Mouse (Mus musculus): Measurements from ENCODE around the gene E2f6. TPM values are rescaled to one million over a fixed set of nuclear protein-coding genes. Genes with fewer than 3 reads are reported as not detected.

The E2f6 gene
- polyA plus RNA-seq, 1 experiment, result 3.8 TPM

GRCm38 (mm10) chr12:16778523-16778922 lies 32.2 kb upstream of the E2f6 start:
- Histone ChIP-seq H3K27me3 (replicated peaks) (peaks cover 7% of the 10 kb centered on the region), H3K4me3 (replicated peaks) (no peak overlapping the region), H3K36me3 (replicated peaks; ENCODE audit: low read length) (no peaks in the 10 kb centered on the region), H3K4me1 (peaks cover 6% of the 10 kb centered on the region; the same call in 1 of the 2 replicates), H3K9me3 (no peaks in the 10 kb centered on the region)
- TF ChIP-seq GATA1 (IDR thresholded peaks at IDR 0.05; ENCODE audit: borderline replicate concordance, low read length) (no peak), FLI1 (IDR thresholded peaks at IDR 0.05; ENCODE audit: low read length) (no peak)

- Histone ChIP-seq H3K4me1 (peaks cover 6% of the 10 kb centered on the region; the same call in 1 of the 2 replicates), H3K27me3 (replicated peaks) (peaks cover 7% of the 10 kb centered on the region), H3K9me3 (no peaks in the 10 kb centered on the region), H3K4me3 (replicated peaks) (no peak overlapping the region), H3K36me3 (replicated peaks; ENCODE audit: low read length) (no peaks in the 10 kb centered on the region)
- TF ChIP-seq GATA1 (IDR thresholded peaks at IDR 0.05; ENCODE audit: borderline replicate concordance, low read length) (no peak), FLI1 (IDR thresholded peaks at IDR 0.05; ENCODE audit: low read length) (no peak)
These were observed 31.6 kb upstream of the E2f6 start for GRCm38 (mm10) chr12:16779165-16779564.

GRCm38 (mm10) chr12:16780320-16780719 lies 30.4 kb upstream of the E2f6 start:
- H3K4me1 ChIP-seq, result peaks cover 6% of the 10 kb centered on the region; the same call in 1 of the 2 replicates
- H3K27me3 ChIP-seq (replicated peaks), result peaks cover 7% of the 10 kb centered on the region
- no peaks in the 10 kb centered on the region for H3K9me3 ChIP-seq
- H3K4me3 ChIP-seq (replicated peaks), result no peak overlapping the region
- no peak for TF ChIP-seq FLI1 (IDR thresholded peaks at IDR 0.05; ENCODE audit: low read length)
- no peaks in the 10 kb centered on the region for H3K36me3 ChIP-seq (replicated peaks; ENCODE audit: low read length)

GRCm38 (mm10) chr12:16781034-16781746 lies 29.6 kb upstream of the E2f6 start:
- Histone ChIP-seq H3K27me3 (replicated peaks) (peaks cover 7% of the 10 kb centered on the region), H3K4me3 (replicated peaks) (no peak overlapping the region), H3K9me3 (no peaks in the 10 kb centered on the region), H3K4me1 (peaks cover 6% of the 10 kb centered on the region; the same call in 1 of the 2 replicates), H3K36me3 (replicated peaks; ENCODE audit: low read length) (no peaks in the 10 kb centered on the region)
- TF ChIP-seq FLI1 (IDR thresholded peaks at IDR 0.05; ENCODE audit: low read length) (no peak), GATA1 (IDR thresholded peaks at IDR 0.05; ENCODE audit: borderline replicate concordance, low read length) (no peak)

GRCm38 (mm10) chr12:16788600-16788999 lies 22.2 kb upstream of the E2f6 start:
- 0 out of 2 replicates have a peak, but pooled peaks cover 2% of the 10 kb centered on the region for H3K9me3 ChIP-seq
- TF ChIP-seq GATA1 (IDR thresholded peaks at IDR 0.05; ENCODE audit: borderline replicate concordance, low read length) (no peak), FLI1 (IDR thresholded peaks at IDR 0.05; ENCODE audit: low read length) (no peak)
- no peaks in the 10 kb centered on the region for H3K36me3 ChIP-seq (replicated peaks; ENCODE audit: low read length)

GRCm38 (mm10) chr12:16789199-16789598 lies 21.6 kb upstream of the E2f6 start:
- Histone ChIP-seq H3K9me3 (0 out of 2 replicates have a peak, but pooled peaks cover 2% of the 10 kb centered on the region), H3K27me3 (replicated peaks) (peaks cover 17% of the 10 kb centered on the region), H3K36me3 (replicated peaks; ENCODE audit: low read length) (no peaks in the 10 kb centered on the region), H3K4me1 (0 out of 2 replicates have a peak, but pooled peaks cover 3% of the 10 kb centered on the region), H3K4me3 (replicated peaks) (no peak overlapping the region)
- TF ChIP-seq GATA1 (IDR thresholded peaks at IDR 0.05; ENCODE audit: borderline replicate concordance, low read length), result no peak
- no peak for TF ChIP-seq FLI1 (IDR thresholded peaks at IDR 0.05; ENCODE audit: low read length)

More at GRCm38 (mm10) chr12:16788600-16788999, 22.2 kb upstream of the E2f6 start:
- peaks cover 17% of the 10 kb centered on the region for H3K27me3 ChIP-seq (replicated peaks)
- H3K4me3 ChIP-seq (replicated peaks), result no peak overlapping the region
- H3K4me1 ChIP-seq, result 0 out of 2 replicates have a peak, but pooled peaks cover 3% of the 10 kb centered on the region

GRCm38 (mm10) chr12:16789756-16790155 lies 21.0 kb upstream of the E2f6 start:
- peaks cover 20% of the 10 kb centered on the region for H3K27me3 ChIP-seq (replicated peaks)
- H3K9me3 ChIP-seq, result 0 out of 2 replicates have a peak, but pooled peaks cover 2% of the 10 kb centered on the region
- no peak overlapping the region for H3K4me3 ChIP-seq (replicated peaks)
- 0 out of 2 replicates have a peak, but pooled peaks cover 3% of the 10 kb centered on the region for H3K4me1 ChIP-seq
- TF ChIP-seq FLI1 (IDR thresholded peaks at IDR 0.05; ENCODE audit: low read length), result no peak
- H3K36me3 ChIP-seq (replicated peaks; ENCODE audit: low read length), result no peaks in the 10 kb centered on the region

GRCm38 (mm10) chr12:16790456-16790855 lies 20.3 kb upstream of the E2f6 start:
- TF ChIP-seq GATA1 (IDR thresholded peaks at IDR 0.05; ENCODE audit: borderline replicate concordance, low read length), result no peak
- no peak for TF ChIP-seq FLI1 (IDR thresholded peaks at IDR 0.05; ENCODE audit: low read length)
- Histone ChIP-seq H3K4me3 (replicated peaks) (peak overlapping the region; percentile 23), H3K27me3 (replicated peaks) (peaks cover 23% of the 10 kb centered on the region)

GRCm38 (mm10) chr12:16793371-16793770 lies 17.4 kb upstream of the E2f6 start:
- Histone ChIP-seq H3K4me1 (0 out of 2 replicates have a peak, but pooled peaks cover 3% of the 10 kb centered on the region), H3K4me3 (replicated peaks) (no peak overlapping the region), H3K36me3 (replicated peaks; ENCODE audit: low read length) (no peaks in the 10 kb centered on the region), H3K9me3 (0 out of 2 replicates have a peak, but pooled peaks cover 2% of the 10 kb centered on the region), H3K27me3 (replicated peaks) (peaks cover 33% of the 10 kb centered on the region)
- TF ChIP-seq GATA1 (IDR thresholded peaks at IDR 0.05; ENCODE audit: borderline replicate concordance, low read length) (no peak), FLI1 (IDR thresholded peaks at IDR 0.05; ENCODE audit: low read length) (no peak)

More at GRCm38 (mm10) chr12:16790456-16790855, 20.3 kb upstream of the E2f6 start:
- Histone ChIP-seq H3K4me1 (0 out of 2 replicates have a peak, but pooled peaks cover 3% of the 10 kb centered on the region), H3K9me3 (0 out of 2 replicates have a peak, but pooled peaks cover 2% of the 10 kb centered on the region), H3K36me3 (replicated peaks; ENCODE audit: low read length) (no peaks in the 10 kb centered on the region)

GRCm38 (mm10) chr12:16795781-16796180 lies 15.0 kb upstream of the E2f6 start:
- no peaks in the 10 kb centered on the region for H3K36me3 ChIP-seq (replicated peaks; ENCODE audit: low read length)
- no peak overlapping the region for H3K4me3 ChIP-seq (replicated peaks)
- H3K9me3 ChIP-seq, result 0 out of 2 replicates have a peak, but pooled peaks cover 2% of the 10 kb centered on the region
- H3K4me1 ChIP-seq, result peaks cover 7% of the 10 kb centered on the region
- no peak for TF ChIP-seq FLI1 (IDR thresholded peaks at IDR 0.05; ENCODE audit: low read length)
- no peak for TF ChIP-seq GATA1 (IDR thresholded peaks at IDR 0.05; ENCODE audit: borderline replicate concordance, low read length)
- peaks cover 51% of the 10 kb centered on the region for H3K27me3 ChIP-seq (replicated peaks)

Measured in megakaryocyte, embryonic 14.5 days (primary cell).